Mouse (Mus musculus) embryonic facial prominence, embryonic 13.5 days (tissue): ENCODE data around the gene Banp. TPM values are rescaled to one million over a fixed set of nuclear protein-coding genes. Genes with fewer than 3 reads are reported as not detected.

Experiments used
- ATAC-seq: fragments of 200-750 bp; cut with Nextera tagmentation; 2 replicates; pipeline ENCODE4 v1.8.0; 2017; ENCODE audit warnings: low read depth; ENCODE audit not compliant: insufficient number of reproducible peaks, insufficient read depth, low FRiP score, low TSS enrichment
- H3K27ac ChIP-seq: fragments of 300-500 bp; sonication (generic); 2 replicates; pipeline ENCODE4 v1.5.1; 2015; ENCODE audit warnings: moderate library complexity, mild to moderate bottlenecking, inconsistent platforms
- H3K27me3 ChIP-seq: fragments of 300-500 bp; sonication (generic); 2 replicates; pipeline ENCODE4 v1.6.1; 2015; ENCODE audit warnings: mild to moderate bottlenecking, inconsistent platforms
- H3K36me3 ChIP-seq: fragments of 300-500 bp; sonication (generic); 2 replicates; pipeline ENCODE4 v1.6.1; 2015; ENCODE audit warnings: mild to moderate bottlenecking, inconsistent platforms
- H3K4me1 ChIP-seq: fragments of 300-500 bp; sonication (generic); 2 replicates; pipeline ENCODE4 v1.6.1; 2015; ENCODE audit warnings: inconsistent platforms
- H3K4me2 ChIP-seq: fragments of 300-500 bp; sonication (generic); 2 replicates; pipeline ENCODE4 v1.6.1; 2015; ENCODE audit warnings: moderate library complexity, mild to moderate bottlenecking, inconsistent platforms
- H3K4me3 ChIP-seq: fragments of 300-500 bp; sonication (generic); 2 replicates; pipeline ENCODE4 v1.5.1; 2015; ENCODE audit warnings: mild to moderate bottlenecking, inconsistent platforms
- H3K9ac ChIP-seq: fragments of 300-500 bp; sonication (generic); 2 replicates; pipeline ENCODE4 v1.6.1; 2015; ENCODE audit warnings: mild to moderate bottlenecking, inconsistent platforms
- H3K9me3 ChIP-seq: fragments of 300-500 bp; sonication (generic); 2 replicates; pipeline ENCODE4 v1.6.1; 2016; ENCODE audit warnings: inconsistent platforms
- WGBS: fragments of 180-500 bp; shearing (Covaris S2); methylation state at CpG from one replicate; pipeline ENCODE4 v1.1.7; 2015; ENCODE audit warnings: mixed read lengths; 5-methylcytosine and 5-hydroxymethylcytosine counted together
- polyA plus RNA-seq: library from polyadenylated mRNA; unstranded; fragments of >200 nt; fragmentation: Nextera tagmentation; extraction: Ambion mirVana; gene quantifications from 2 replicates; pipeline ENCODE4 v1.2.1, GENCODE M21; 2015

The Banp gene
- polyA plus RNA-seq, 1 experiment from 2014 or later: 42.6 TPM

DNA sequence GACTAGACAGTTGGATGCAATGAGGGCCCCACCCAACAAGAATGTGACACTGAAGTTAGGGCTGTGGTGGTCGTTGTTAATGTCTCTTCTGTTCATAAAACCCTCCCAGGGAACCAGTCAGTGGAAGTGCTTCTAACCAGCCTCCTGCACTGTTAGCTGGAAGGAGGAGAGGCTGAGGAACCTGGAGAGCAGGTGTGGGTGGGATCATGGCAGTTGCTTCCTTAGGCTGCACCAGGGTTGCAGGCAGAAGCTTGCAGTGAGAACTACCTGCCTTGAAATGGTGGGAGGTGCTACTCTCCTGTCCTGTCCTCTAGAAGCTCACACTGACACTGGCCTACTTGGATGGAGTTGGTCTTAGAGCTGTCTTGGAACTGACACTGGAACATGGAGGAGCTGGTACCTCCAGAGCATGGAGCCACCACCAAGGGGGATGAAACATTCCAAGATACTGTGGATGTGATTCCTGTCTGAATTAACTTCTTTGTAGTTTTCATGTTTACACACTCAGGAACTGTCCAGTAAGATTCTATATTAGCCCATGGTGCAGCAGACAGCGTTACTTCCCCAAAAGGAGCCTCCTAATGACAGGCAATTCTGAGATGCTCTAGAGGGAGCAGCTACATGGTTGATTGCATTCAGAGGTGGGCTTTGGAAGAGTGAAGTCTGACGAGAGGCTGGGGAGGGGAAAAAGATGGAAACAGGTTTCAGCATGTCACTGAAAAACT lies 4.4 kb downstream of the Banp start:
- Histone ChIP-seq H3K4me2 (no peak overlapping the region), H3K4me3 (no peak overlapping the region), H3K36me3 (peaks cover 16% of the 10 kb centered on the region), H3K9me3 (no peaks in the 10 kb centered on the region), H3K27ac (0 out of 2 replicates have a peak overlapping the region, but pooled peaks have one; percentile 16), H3K9ac (no peak overlapping the region), H3K27me3 (no peaks in the 10 kb centered on the region), H3K4me1 (peaks cover 39% of the 10 kb centered on the region)
- no peak for ATAC-seq
- WGBS: 62% methylated on average over 3 of the region's 3 CpGs

- WGBS: 76% methylated on average over 10 of the region's 10 CpGs
- Histone ChIP-seq H3K4me3 (no peak overlapping the region), H3K36me3 (peaks cover 16% of the 10 kb centered on the region), H3K9ac (0 out of 2 replicates have a peak overlapping the region, but pooled peaks have one; percentile 4), H3K4me2 (no peak overlapping the region), H3K27ac (no peak overlapping the region), H3K9me3 (no peaks in the 10 kb centered on the region), H3K27me3 (no peaks in the 10 kb centered on the region), H3K4me1 (peaks cover 36% of the 10 kb centered on the region)
- ATAC-seq: no peak
Measured at GRCm38 (mm10) chr8:121954981-121955555, 5.5 kb downstream of the Banp start.

- Histone ChIP-seq H3K4me3 (no peak overlapping the region), H3K9me3 (no peaks in the 10 kb centered on the region), H3K4me2 (no peak overlapping the region), H3K9ac (no peak overlapping the region), H3K27me3 (no peaks in the 10 kb centered on the region), H3K4me1 (peaks cover 36% of the 10 kb centered on the region), H3K27ac (no peak overlapping the region), H3K36me3 (peaks cover 16% of the 10 kb centered on the region)
- ATAC-seq: no peak
- WGBS: 85% methylated on average over 1 of the region's 1 CpGs
Measured at GRCm38 (mm10) chr8:121955825-121956500, 6.4 kb downstream of the Banp start.

DNA sequence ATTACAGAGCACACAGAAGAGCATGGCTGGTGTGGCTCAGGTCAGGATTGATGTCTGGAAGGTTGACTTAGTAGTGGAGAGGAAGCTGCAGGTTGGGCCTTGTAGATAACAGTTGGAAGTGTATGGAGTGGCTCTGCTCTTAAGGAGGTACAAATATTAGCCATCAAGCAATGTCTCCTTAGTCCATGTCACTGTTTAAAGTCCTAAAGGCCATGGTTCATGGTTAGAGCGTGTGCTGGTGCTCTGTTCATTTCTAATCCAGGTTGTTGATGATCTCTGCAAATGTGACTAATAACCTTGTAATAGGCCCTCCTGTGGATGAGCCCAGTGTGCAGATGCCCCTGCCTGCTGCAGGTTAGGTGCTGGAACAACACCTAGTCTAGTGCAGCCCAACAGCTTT lies 8.8 kb downstream of the Banp start:
- WGBS: 87% methylated on average over 1 of the region's 1 CpGs
- Histone ChIP-seq H3K4me3 (no peak overlapping the region), H3K9ac (no peak overlapping the region), H3K27ac (no peak overlapping the region), H3K9me3 (no peaks in the 10 kb centered on the region), H3K36me3 (peaks cover 16% of the 10 kb centered on the region), H3K4me1 (peaks cover 19% of the 10 kb centered on the region), H3K27me3 (no peaks in the 10 kb centered on the region), H3K4me2 (no peak overlapping the region)
- no peak for ATAC-seq

GRCm38 (mm10) chr8:121962892-121963291 lies 13.3 kb downstream of the Banp start:
- WGBS: 83% methylated on average over 3 of the region's 3 CpGs
- Histone ChIP-seq H3K9me3 (no peaks in the 10 kb centered on the region), H3K4me1 (peaks cover 42% of the 10 kb centered on the region), H3K4me3 (no peak overlapping the region), H3K4me2 (no peak overlapping the region), H3K9ac (no peak overlapping the region), H3K36me3 (no peaks in the 10 kb centered on the region), H3K27ac (no peak overlapping the region), H3K27me3 (no peaks in the 10 kb centered on the region)
- no peak for ATAC-seq

DNA sequence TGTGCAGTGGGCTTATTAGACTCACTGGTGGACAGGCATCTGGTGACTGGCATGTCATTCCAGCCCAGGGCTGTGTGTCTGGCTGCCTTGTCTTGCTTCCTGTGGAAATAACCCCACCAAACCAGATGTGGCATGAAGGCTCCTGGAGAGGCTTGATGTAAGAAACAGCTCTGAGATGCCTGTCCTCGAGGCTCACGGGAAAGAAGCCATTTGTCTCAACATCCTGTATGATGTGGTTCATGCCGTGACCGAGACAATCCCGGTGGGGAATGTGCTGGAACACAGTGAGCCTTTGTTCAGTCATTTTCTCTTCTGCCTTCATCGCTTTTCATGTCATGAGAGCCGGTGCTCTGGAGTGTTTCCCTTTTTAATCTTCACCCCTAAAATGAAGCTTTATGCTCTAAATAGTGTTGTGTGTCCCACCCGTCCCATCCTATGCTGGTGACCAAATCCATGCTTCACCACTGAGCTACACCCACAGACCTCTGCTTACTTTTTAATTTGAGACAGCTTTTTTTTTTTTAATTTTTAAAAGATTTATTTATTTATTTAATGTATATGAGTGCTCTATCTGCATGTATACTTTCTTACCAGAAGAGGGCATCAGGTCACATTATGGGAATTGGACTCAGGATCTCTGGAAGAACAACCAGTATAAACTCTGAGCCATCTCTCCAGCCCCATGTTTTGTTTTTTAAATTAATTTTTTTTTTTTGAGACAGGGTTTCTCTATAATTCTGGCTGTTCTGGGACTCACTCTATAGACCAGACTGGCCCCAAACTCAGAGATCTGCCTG lies 15.4 kb downstream of the Banp start:
- Histone ChIP-seq H3K27me3 (no peaks in the 10 kb centered on the region), H3K4me1 (peaks cover 48% of the 10 kb centered on the region)
- WGBS: 40% methylated on average over 8 of the region's 8 CpGs

GRCm38 (mm10) chr8:121966110-121966509 lies 16.6 kb downstream of the Banp start:
- no peak overlapping the region for H3K4me3 ChIP-seq
- H3K27ac ChIP-seq: 0 out of 2 replicates have a peak overlapping the region, but pooled peaks have one; percentile 72
- H3K4me2 ChIP-seq: no peak overlapping the region
- H3K9ac ChIP-seq: no peak overlapping the region
- WGBS: 57% methylated on average over 5 of the region's 5 CpGs
- ATAC-seq: no peak
- H3K4me1 ChIP-seq: peaks cover 54% of the 10 kb centered on the region
- no peaks in the 10 kb centered on the region for H3K36me3 ChIP-seq
- H3K9me3 ChIP-seq: no peaks in the 10 kb centered on the region
- no peaks in the 10 kb centered on the region for H3K27me3 ChIP-seq

More for the DNA sequence above, 15.4 kb downstream of the Banp start:
- Histone ChIP-seq H3K4me3 (no peak overlapping the region), H3K27ac (peak overlapping the region; percentile 78), H3K36me3 (no peaks in the 10 kb centered on the region), H3K9ac (no peak overlapping the region), H3K4me2 (no peak overlapping the region), H3K9me3 (no peaks in the 10 kb centered on the region)
- no peak for ATAC-seq

GRCm38 (mm10) chr8:121966714-121967448 lies 17.3 kb downstream of the Banp start:
- Histone ChIP-seq H3K4me3 (no peak overlapping the region), H3K4me2 (peak overlapping the region; percentile 14), H3K36me3 (no peaks in the 10 kb centered on the region), H3K27me3 (no peaks in the 10 kb centered on the region), H3K9ac (peak overlapping the region; percentile 53), H3K9me3 (no peaks in the 10 kb centered on the region), H3K4me1 (peaks cover 51% of the 10 kb centered on the region), H3K27ac (peak overlapping the region; percentile 72)
- 44% methylated on average over 7 of the region's 7 CpGs for WGBS
- peak; percentile 21; the same call in 1 of the 2 replicates for ATAC-seq

GRCm38 (mm10) chr8:121967977-121968376 lies 18.4 kb downstream of the Banp start:
- no peak overlapping the region; the same call in 1 of the 2 replicates for H3K27ac ChIP-seq
- no peak overlapping the region for H3K9ac ChIP-seq
- H3K4me2 ChIP-seq: no peak overlapping the region
- H3K9me3 ChIP-seq: no peaks in the 10 kb centered on the region
- H3K4me1 ChIP-seq: peaks cover 51% of the 10 kb centered on the region
- WGBS: 48% methylated on average over 4 of the region's 4 CpGs
- H3K27me3 ChIP-seq: no peaks in the 10 kb centered on the region
- no peak overlapping the region for H3K4me3 ChIP-seq
- no peaks in the 10 kb centered on the region for H3K36me3 ChIP-seq
- ATAC-seq: no peak

- peaks cover 51% of the 10 kb centered on the region for H3K4me1 ChIP-seq
Measured at GRCm38 (mm10) chr8:121968542-121968941, 19.0 kb downstream of the Banp start.

GRCm38 (mm10) chr8:121970225-121970624 lies 20.7 kb downstream of the Banp start:
- 85% methylated on average over 8 of the region's 8 CpGs for WGBS
- H3K36me3 ChIP-seq: peaks cover 15% of the 10 kb centered on the region
- no peak overlapping the region for H3K4me2 ChIP-seq
- H3K9ac ChIP-seq: no peak overlapping the region
- peaks cover 41% of the 10 kb centered on the region for H3K4me1 ChIP-seq
- H3K4me3 ChIP-seq: no peak overlapping the region
- 0 out of 2 replicates have a peak overlapping the region, but pooled peaks have one; percentile 16 for H3K27ac ChIP-seq
- no peaks in the 10 kb centered on the region for H3K9me3 ChIP-seq
- no peak for ATAC-seq
- H3K27me3 ChIP-seq: no peaks in the 10 kb centered on the region

More at GRCm38 (mm10) chr8:121968542-121968941, 19.0 kb downstream of the Banp start:
- Histone ChIP-seq H3K27me3 (no peaks in the 10 kb centered on the region), H3K9ac (no peak overlapping the region), H3K4me2 (no peak overlapping the region), H3K9me3 (no peaks in the 10 kb centered on the region), H3K36me3 (no peaks in the 10 kb centered on the region), H3K27ac (no peak overlapping the region), H3K4me3 (no peak overlapping the region)
- 75% methylated on average over 4 of the region's 4 CpGs for WGBS
- no peak for ATAC-seq
